Mouse (Mus musculus) cerebellum, adult 2 months (tissue): ENCODE data around the gene Gm20441. TPM values are rescaled to one million over a fixed set of nuclear protein-coding genes. Genes with fewer than 3 reads are reported as not detected.

ENCODE experiments used
- DNase-seq, 2 experiments: peaks; one replicate each; pipeline ENCODE4 v3.0.0; 2021
- H3K27ac ChIP-seq: fragments of 200-500 bp; 2 replicates; pipeline ENCODE4 v1.5.1; 2012; ENCODE audit warnings: low read length, control low read depth, inconsistent platforms; ENCODE audit not compliant: insufficient read depth
- H3K27me3 ChIP-seq: fragments of 200-500 bp; 2 replicates; pipeline ENCODE4 v1.6.1; 2012; ENCODE audit warnings: inconsistent platforms, mild to moderate bottlenecking, low read length, moderate library complexity; ENCODE audit not compliant: control insufficient read depth, insufficient read depth
- H3K4me1 ChIP-seq: fragments of 200-500 bp; 2 replicates; pipeline ENCODE4 v1.6.1; 2011; ENCODE audit warnings: low read length; ENCODE audit not compliant: control insufficient read depth, insufficient read depth
- H3K4me3 ChIP-seq: fragments of 200-500 bp; replicated peaks from 2 replicates; pipeline ENCODE3; 2011; ENCODE audit warnings: mild to moderate bottlenecking, low read depth, low read length, control low read depth; ENCODE audit not compliant: insufficient read depth
- CTCF ChIP-seq: fragments of 200-500 bp; IDR thresholded peaks from 2 replicates; pipeline ENCODE4 v1.5.1; 2011; ENCODE audit warnings: low read depth, mild to moderate bottlenecking, control low read depth, low read length, moderate library complexity, borderline replicate concordance; ENCODE audit not compliant: insufficient read depth
- POLR2A ChIP-seq: fragments of 200-500 bp; IDR thresholded peaks from 2 replicates; pipeline ENCODE4 v1.6.1; 2011; ENCODE audit warnings: low read length, control low read depth, borderline replicate concordance; ENCODE audit not compliant: insufficient read depth
- WGBS: fragments of 180-500 bp; shearing (Covaris S2); methylation state at CpG from one replicate; pipeline ENCODE4 v1.1.7; 2018; 5-methylcytosine and 5-hydroxymethylcytosine counted together
- polyA plus RNA-seq: library from polyadenylated mRNA; depleted of rRNA; stranded (reverse); fragments of >200 nt; gene quantifications from 2 replicates; pipeline ENCODE4 v1.2.3, GENCODE M21; 2012

Gm20441 gene
- polyA plus RNA-seq, 1 experiment, result not detected

- no peak for DNase-seq
- H3K27ac ChIP-seq, result no peak overlapping the region
- no peak for TF ChIP-seq POLR2A
- no peak for TF ChIP-seq CTCF
- no peaks in the 10 kb centered on the region; the same call in 1 of the 2 replicates for H3K4me1 ChIP-seq
- H3K27me3 ChIP-seq, result no peaks in the 10 kb centered on the region
- H3K4me3 ChIP-seq, result no peak overlapping the region
- WGBS, result 40% methylated on average over 7 of the region's 7 CpGs
Observed at GRCm38 (mm10) chr10:75790773-75791172, 10.0 kb upstream of the Gm20441 start.

- no peak for DNase-seq
- TF ChIP-seq CTCF (no peak), POLR2A (no peak)
Observed at GRCm38 (mm10) chr10:75789841-75790240, 9.1 kb upstream of the Gm20441 start.

GRCm38 (mm10) chr10:75789081-75789735 is 8.5 kb upstream of the Gm20441 start:
- H3K27me3 ChIP-seq, result no peaks in the 10 kb centered on the region
- TF ChIP-seq POLR2A (no peak), CTCF (no peak)
- H3K4me3 ChIP-seq, result no peak overlapping the region
- WGBS, result 84% methylated on average over 6 of the region's 6 CpGs
- DNase-seq, result no peak
- H3K4me1 ChIP-seq, result no peaks in the 10 kb centered on the region; the same call in 1 of the 2 replicates
- H3K27ac ChIP-seq, result no peak overlapping the region

More at GRCm38 (mm10) chr10:75789841-75790240, 9.1 kb upstream of the Gm20441 start:
- Histone ChIP-seq H3K4me3 (no peak overlapping the region), H3K27ac (no peak overlapping the region), H3K27me3 (no peaks in the 10 kb centered on the region), H3K4me1 (no peaks in the 10 kb centered on the region; the same call in 1 of the 2 replicates)
- 95% methylated on average over 5 of the region's 5 CpGs for WGBS

GRCm38 (mm10) chr10:75788277-75788676 is 7.5 kb upstream of the Gm20441 start:
- no peak overlapping the region for H3K27ac ChIP-seq
- DNase-seq, result no peak
- no peak overlapping the region for H3K4me3 ChIP-seq
- WGBS, result 93% methylated on average over 8 of the region's 8 CpGs
- TF ChIP-seq POLR2A (no peak), CTCF (no peak)
- no peaks in the 10 kb centered on the region for H3K4me1 ChIP-seq
- H3K27me3 ChIP-seq, result no peaks in the 10 kb centered on the region

GRCm38 (mm10) chr10:75785442-75785841 is 4.7 kb upstream of the Gm20441 start:
- TF ChIP-seq POLR2A (no peak), CTCF (no peak)
- H3K4me1 ChIP-seq, result no peaks in the 10 kb centered on the region
- H3K27me3 ChIP-seq, result no peaks in the 10 kb centered on the region; the same call in 1 of the 2 replicates
- WGBS, result 72% methylated on average over 1 of the region's 1 CpGs
- no peak for DNase-seq
- H3K27ac ChIP-seq, result no peak overlapping the region
- no peak overlapping the region for H3K4me3 ChIP-seq

- no peaks in the 10 kb centered on the region; the same call in 1 of the 2 replicates for H3K27me3 ChIP-seq
Observed at GRCm38 (mm10) chr10:75779206-75780174, 1.3 kb downstream of the Gm20441 start.

GRCm38 (mm10) chr10:75777885-75778284 is 2.9 kb downstream of the Gm20441 start:
- DNase-seq, result peak in 1 of 2 experiments; percentile 40
- no peak for TF ChIP-seq POLR2A
- TF ChIP-seq CTCF, result no peak
- Histone ChIP-seq H3K4me3 (no peak overlapping the region), H3K27ac (no peak overlapping the region), H3K27me3 (no peaks in the 10 kb centered on the region; the same call in 1 of the 2 replicates), H3K4me1 (peaks cover 3% of the 10 kb centered on the region; the same call in 1 of the 2 replicates)
- WGBS, result 11% methylated on average over 2 of the region's 2 CpGs

More at GRCm38 (mm10) chr10:75779206-75780174, 1.3 kb downstream of the Gm20441 start:
- 44% methylated on average over 15 of the region's 15 CpGs for WGBS
- no peak for DNase-seq
- Histone ChIP-seq H3K27ac (no peak overlapping the region), H3K4me3 (no peak overlapping the region), H3K4me1 (peaks cover 3% of the 10 kb centered on the region; the same call in 1 of the 2 replicates)
- no peak for TF ChIP-seq POLR2A
- no peak for TF ChIP-seq CTCF
